Mouse (Mus musculus) megakaryocyte, embryonic 14.5 days (primary cell): ENCODE measurements at regions not wholly inside any gene's neighbourhood (a gene's known extent, or its start where the extent isn't known, plus 50 kb on each side); places are given as distances from the start of the nearest gene placed in this dataset.
A peak's percentile ranks its signal among the peaks of the same experiment; 100 is the strongest.

ENCODE experiments used
- H3K27me3 ChIP-seq: replicated peaks from 2 replicates; pipeline ENCODE3; 2012; ENCODE audit warnings: inconsistent platforms
- H3K36me3 ChIP-seq: replicated peaks from 2 replicates; pipeline ENCODE3; 2012; ENCODE audit warnings: low read length, inconsistent platforms, mixed read lengths
- H3K4me1 ChIP-seq: 2 replicates; pipeline ENCODE4 v1.6.1; 2012; ENCODE audit warnings: inconsistent platforms
- H3K4me3 ChIP-seq: replicated peaks from 2 replicates; pipeline ENCODE3; 2012; ENCODE audit warnings: moderate library complexity, mild to moderate bottlenecking, inconsistent platforms
- H3K9me3 ChIP-seq: 2 replicates; pipeline ENCODE4 v1.6.1; 2012; ENCODE audit warnings: inconsistent platforms
- FLI1 ChIP-seq: IDR thresholded peaks from 2 replicates; pipeline ENCODE4 v1.6.1; 2012; ENCODE audit warnings: low read length, inconsistent platforms, mixed read lengths
- GATA1 ChIP-seq: IDR thresholded peaks from 3 replicates; pipeline ENCODE4 v1.6.1; 2012; ENCODE audit warnings: mixed read lengths, low read length, inconsistent platforms, borderline replicate concordance

- Histone ChIP-seq H3K36me3 (no peaks in the 10 kb centered on the region), H3K4me3 (no peak overlapping the region), H3K9me3 (no peaks in the 10 kb centered on the region), H3K4me1 (peaks cover 7% of the 10 kb centered on the region; the same call in 1 of the 2 replicates), H3K27me3 (peaks cover 21% of the 10 kb centered on the region)
- no peak for TF ChIP-seq GATA1
- TF ChIP-seq FLI1 = no peak
Measured at GRCm38 (mm10) chr9:41379283-41379682, 217.8 kb upstream of the Ubash3b start.

DNA sequence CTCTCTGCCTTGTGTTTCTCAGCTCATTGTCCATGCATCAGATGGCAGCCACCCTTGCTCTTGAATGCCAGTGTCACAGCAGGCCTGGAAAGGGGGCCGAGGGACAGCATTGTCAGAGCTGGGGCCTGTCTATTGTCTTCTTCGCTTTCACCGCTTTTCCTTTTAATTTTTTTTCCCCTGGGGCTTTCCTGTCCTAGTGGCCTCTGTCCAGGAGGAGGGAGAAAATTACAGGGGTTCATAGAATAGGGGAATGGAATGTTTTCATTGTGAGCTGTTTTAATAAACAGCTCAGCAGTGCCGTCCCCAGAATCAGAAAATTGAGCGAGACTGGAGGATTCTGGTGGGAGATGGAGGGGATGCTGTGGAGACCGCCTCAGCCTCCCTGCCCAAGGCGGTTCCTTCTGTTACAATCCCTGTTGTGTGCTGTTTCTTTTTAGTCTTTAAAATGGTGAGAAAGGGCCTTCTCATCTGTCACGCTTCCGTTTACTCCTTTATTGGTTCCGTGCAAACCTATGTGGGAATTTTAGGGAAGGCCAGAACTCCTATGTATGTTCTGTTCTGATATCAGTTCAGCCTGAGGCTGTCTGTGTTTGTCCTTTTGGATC lies 217.2 kb upstream of the Ubash3b start:
- Histone ChIP-seq H3K9me3 (no peaks in the 10 kb centered on the region), H3K36me3 (no peaks in the 10 kb centered on the region), H3K4me3 (no peak overlapping the region), H3K4me1 (peaks cover 7% of the 10 kb centered on the region; the same call in 1 of the 2 replicates), H3K27me3 (peaks cover 22% of the 10 kb centered on the region)
- TF ChIP-seq GATA1 = no peak
- TF ChIP-seq FLI1 = no peak

DNA sequence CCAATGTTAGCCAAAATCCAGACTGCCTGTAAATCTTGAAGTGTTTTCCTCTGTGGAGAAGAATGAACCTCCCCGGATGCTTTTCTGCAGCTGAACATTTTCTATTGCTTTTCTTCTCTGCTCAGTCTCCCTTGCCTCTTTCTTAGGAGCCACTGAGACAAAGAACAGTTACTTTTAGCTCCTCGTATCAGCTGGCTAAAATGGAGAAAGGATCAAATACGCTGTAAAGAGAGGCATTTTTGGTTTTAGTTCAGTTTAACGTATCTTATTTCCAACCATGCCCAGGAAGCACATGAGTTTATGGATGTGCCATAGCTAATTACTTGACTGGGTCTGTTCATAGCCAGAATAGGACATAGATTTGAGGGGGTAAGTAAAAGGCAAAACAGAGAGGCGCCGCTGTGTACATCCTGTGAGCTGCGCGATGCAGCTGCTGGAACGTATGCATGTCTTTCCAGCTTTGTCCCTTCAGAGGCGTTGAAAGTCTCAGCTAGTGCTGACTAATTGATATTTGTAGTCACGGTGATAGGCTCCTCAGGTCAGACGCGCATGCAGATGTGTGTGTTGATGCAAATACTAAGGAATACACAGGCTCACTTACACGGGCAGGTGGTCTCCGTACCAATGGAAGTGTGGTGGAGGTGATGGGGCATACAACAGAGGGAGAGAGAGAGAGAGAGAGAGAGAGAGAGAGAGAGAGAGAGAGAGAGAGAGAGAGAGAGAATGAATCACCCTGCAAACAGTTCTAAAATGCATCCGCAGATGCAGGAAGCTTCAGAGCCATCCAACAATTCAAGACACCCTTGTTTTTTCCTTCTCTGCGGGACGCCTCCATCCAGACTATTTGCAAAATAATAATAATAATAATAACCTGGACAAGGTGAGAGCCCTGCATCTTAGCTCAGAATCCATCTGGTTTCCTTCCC lies 216.5 kb upstream of the Ubash3b start:
- Histone ChIP-seq H3K36me3 (no peaks in the 10 kb centered on the region), H3K9me3 (no peaks in the 10 kb centered on the region), H3K4me1 (peaks cover 7% of the 10 kb centered on the region; the same call in 1 of the 2 replicates), H3K27me3 (peaks cover 22% of the 10 kb centered on the region), H3K4me3 (no peak overlapping the region)
- TF ChIP-seq FLI1 (no peak), GATA1 (no peak)

DNA sequence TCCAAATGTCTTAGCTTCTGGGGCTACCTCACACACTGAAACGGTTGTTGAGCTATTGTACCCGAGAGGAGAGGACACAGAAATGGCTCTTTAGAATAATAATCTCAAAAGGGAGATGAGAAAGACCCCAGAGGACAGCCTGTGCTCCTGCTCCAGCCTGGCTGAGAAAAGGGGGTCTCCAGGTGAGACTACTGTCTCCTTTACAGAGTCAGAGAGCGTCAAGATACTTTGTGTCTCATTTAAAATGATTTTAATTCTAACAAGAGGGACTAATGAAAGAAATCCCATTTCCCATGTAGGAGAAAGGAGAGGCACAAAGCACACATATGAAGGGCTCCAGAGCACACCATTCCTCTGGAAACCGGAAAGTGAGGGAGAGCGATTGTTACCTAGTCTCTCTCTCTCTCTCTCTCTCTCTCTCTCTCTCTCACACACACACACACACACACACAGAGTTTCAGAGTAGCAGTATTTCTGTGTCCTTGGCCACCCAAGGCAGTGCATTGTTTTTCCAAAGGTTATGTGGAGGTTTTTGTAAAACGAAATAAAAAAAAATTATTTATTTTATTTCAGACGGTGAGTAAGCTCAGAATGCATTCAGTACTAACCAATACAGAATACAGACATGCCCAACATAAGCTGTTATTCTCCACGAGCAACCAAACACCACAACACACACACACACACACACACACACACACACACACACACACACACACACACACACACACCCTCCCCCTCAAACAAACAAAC lies 215.6 kb upstream of the Ubash3b start:
- Histone ChIP-seq H3K36me3 (no peaks in the 10 kb centered on the region), H3K27me3 (peaks cover 22% of the 10 kb centered on the region), H3K4me1 (peaks cover 7% of the 10 kb centered on the region; the same call in 1 of the 2 replicates), H3K4me3 (no peak overlapping the region), H3K9me3 (no peaks in the 10 kb centered on the region)
- TF ChIP-seq GATA1 (no peak), FLI1 (no peak)

DNA sequence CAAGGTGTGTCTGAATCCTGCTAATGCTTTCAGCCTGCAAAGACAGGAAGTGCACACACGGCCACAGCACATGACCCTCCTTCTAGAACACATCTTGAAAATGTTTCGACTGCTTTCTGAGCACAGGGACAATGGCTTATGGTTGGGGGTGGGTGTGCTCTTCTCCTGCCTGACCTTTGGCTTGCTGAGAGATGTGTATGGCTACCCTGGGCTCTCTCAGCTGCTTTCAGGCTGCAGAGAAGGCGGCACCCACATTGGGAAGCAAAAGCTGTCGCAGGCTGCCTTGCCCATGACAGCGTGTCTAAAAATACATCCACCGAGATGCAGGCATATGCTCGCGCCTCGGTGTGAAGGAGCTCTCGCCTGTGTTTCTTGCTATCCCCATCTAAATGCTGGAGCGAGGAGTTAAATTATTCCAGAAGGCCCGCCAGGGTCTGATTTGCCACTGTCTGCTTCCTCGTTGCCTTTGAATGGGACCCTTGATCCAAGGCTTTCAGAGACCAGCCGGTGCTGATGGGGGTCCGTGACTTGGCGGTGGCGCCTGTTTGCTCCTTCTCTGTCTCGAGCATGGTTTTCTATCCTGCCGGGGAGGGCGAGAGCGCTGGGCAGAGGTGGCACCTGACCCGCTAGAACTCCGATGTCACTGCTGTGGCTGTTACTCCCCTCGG lies 214.6 kb upstream of the Ubash3b start:
- Histone ChIP-seq H3K9me3 (no peaks in the 10 kb centered on the region), H3K4me1 (peaks cover 7% of the 10 kb centered on the region; the same call in 1 of the 2 replicates), H3K4me3 (peak overlapping the region; percentile 36), H3K36me3 (no peaks in the 10 kb centered on the region), H3K27me3 (peaks cover 22% of the 10 kb centered on the region)
- TF ChIP-seq FLI1 = no peak
- no peak for TF ChIP-seq GATA1

DNA sequence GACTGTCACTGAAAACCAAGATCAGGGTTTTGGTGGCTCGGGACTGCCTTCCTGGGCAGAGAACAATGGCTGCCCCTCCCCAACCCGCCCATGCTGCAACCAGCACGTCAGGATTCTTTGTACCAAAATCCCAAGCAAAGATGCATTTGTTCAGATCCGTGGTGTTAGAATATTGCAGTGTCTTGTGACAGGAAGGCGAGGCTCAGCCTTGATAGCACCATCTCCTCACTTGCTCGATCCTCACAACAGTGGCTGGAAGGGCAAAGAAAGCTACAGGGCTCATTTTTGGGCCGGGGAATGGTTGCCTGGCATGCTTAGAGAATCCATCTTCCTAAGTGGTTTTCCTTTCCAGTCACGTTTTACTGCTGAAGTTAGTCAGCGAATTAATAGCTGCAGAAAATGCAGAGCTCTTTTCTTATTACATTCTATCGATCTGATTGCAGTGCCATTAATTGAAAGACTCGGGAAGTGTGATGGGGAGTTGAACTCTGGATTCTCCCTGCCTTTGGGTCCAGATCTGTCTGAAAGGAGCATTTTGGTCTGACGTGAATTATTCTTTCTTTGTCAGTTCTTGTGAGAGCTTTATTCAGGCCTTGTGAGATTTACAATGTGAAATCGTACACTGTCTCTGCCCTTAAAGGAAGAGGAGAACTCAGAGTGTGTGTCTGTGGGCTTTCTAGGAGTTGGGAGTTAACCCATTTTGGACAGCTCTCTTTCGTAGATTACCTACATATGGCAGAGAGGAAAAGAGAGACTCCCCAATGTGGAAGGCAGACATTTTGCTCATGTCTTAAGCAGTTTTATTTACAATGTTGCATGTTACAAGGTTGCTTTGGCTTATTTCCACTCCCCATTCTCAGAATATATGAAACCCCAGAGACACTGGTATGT lies 213.3 kb upstream of the Ubash3b start:
- Histone ChIP-seq H3K4me1 (peaks cover 7% of the 10 kb centered on the region; the same call in 1 of the 2 replicates), H3K4me3 (no peak overlapping the region), H3K9me3 (no peaks in the 10 kb centered on the region), H3K27me3 (peaks cover 22% of the 10 kb centered on the region), H3K36me3 (no peaks in the 10 kb centered on the region)
- TF ChIP-seq FLI1 = no peak
- no peak for TF ChIP-seq GATA1

DNA sequence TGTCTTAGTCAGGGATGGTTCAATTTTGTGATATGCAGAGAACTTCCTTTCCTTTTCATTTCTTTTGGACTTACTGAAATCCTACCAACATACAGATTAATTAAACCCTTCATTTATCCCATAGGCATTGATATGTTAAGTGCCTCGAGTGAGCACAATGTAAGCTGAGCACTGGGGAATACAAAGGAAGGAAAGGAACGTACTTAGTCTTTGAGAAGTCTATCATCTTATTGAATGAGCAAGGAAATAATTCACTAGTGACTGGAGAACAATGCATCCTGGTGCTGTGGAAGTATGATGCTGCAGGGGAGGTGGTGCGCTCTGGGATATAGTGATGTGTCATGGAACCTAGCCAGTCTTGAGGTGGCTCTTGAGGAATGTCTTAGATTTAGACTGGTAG lies 204.9 kb upstream of the Ubash3b start:
- TF ChIP-seq GATA1 = no peak
- no peak for TF ChIP-seq FLI1
- H3K9me3 ChIP-seq = no peaks in the 10 kb centered on the region
- H3K4me1 ChIP-seq = no peaks in the 10 kb centered on the region
- H3K4me3 ChIP-seq = no peak overlapping the region
- H3K36me3 ChIP-seq = no peaks in the 10 kb centered on the region
- H3K27me3 ChIP-seq = peaks cover 2% of the 10 kb centered on the region

DNA sequence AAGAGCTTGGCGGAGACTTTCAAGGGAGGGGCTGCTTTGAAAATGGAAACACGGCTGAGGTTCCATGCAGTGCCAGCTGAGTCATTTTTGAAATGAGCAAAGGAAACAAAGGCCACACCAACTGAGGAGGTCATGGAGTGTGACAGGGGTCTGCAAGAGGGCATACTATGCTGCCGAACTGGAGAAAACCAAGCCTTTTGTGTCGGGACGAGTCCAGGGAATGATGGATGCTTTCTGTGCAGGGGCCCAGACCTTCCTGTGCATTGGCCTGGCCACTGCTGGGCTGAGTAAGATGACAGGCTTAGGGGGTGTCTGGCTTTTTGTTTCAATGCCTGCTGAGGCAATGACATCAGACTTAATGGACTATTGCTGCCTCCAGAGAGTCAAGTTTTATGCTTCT lies 203.8 kb upstream of the Ubash3b start:
- no peaks in the 10 kb centered on the region for H3K4me1 ChIP-seq
- TF ChIP-seq GATA1 = no peak
- no peak for TF ChIP-seq FLI1
- H3K9me3 ChIP-seq = no peaks in the 10 kb centered on the region
- H3K36me3 ChIP-seq = no peaks in the 10 kb centered on the region
- H3K4me3 ChIP-seq = no peak overlapping the region
- H3K27me3 ChIP-seq = peaks cover 2% of the 10 kb centered on the region
